Mouse (Mus musculus): ENCODE measurements around the gene Morn4.

GRCm38 (mm10) chr19:42056719-42057409, 29.3 kb downstream of the Morn4 start:
- TF ChIP-seq CTCF (IDR thresholded peaks at IDR 0.05; ENCODE audit: borderline replicate concordance, control insufficient read depth, extremely low read depth, insufficient read depth, low read length, poor library complexity) (no peak), POLR2A (IDR thresholded peaks at IDR 0.05; ENCODE audit: control insufficient read depth, extremely low read depth, insufficient read depth, low read length, poor library complexity) (no peak)
